Mouse (Mus musculus) cerebellum, adult 2 months (tissue): ENCODE data around the gene Srpk2. TPM values are rescaled to one million over a fixed set of nuclear protein-coding genes. Genes with fewer than 3 reads are reported as not detected.
A peak's percentile ranks its signal among the peaks of the same experiment; 100 is the strongest.
"Not testable (repeated sequence)": the region's sequence is repeated elsewhere in the genome, so short reads cannot be mapped to it uniquely, and the experiment has no call there.

Source experiments
- DNase-seq, 2 experiments: peaks; one replicate each; pipeline ENCODE4 v3.0.0; 2021
- H3K27ac ChIP-seq: fragments of 200-500 bp; 2 replicates; pipeline ENCODE4 v1.5.1; 2012; ENCODE audit warnings: low read length, control low read depth, inconsistent platforms; ENCODE audit not compliant: insufficient read depth
- H3K27me3 ChIP-seq: fragments of 200-500 bp; 2 replicates; pipeline ENCODE4 v1.6.1; 2012; ENCODE audit warnings: inconsistent platforms, mild to moderate bottlenecking, low read length, moderate library complexity; ENCODE audit not compliant: control insufficient read depth, insufficient read depth
- H3K4me1 ChIP-seq: fragments of 200-500 bp; 2 replicates; pipeline ENCODE4 v1.6.1; 2011; ENCODE audit warnings: low read length; ENCODE audit not compliant: control insufficient read depth, insufficient read depth
- H3K4me3 ChIP-seq: fragments of 200-500 bp; replicated peaks from 2 replicates; pipeline ENCODE3; 2011; ENCODE audit warnings: mild to moderate bottlenecking, low read depth, low read length, control low read depth; ENCODE audit not compliant: insufficient read depth
- CTCF ChIP-seq: fragments of 200-500 bp; IDR thresholded peaks from 2 replicates; pipeline ENCODE4 v1.5.1; 2011; ENCODE audit warnings: low read depth, mild to moderate bottlenecking, control low read depth, low read length, moderate library complexity, borderline replicate concordance; ENCODE audit not compliant: insufficient read depth
- POLR2A ChIP-seq: fragments of 200-500 bp; IDR thresholded peaks from 2 replicates; pipeline ENCODE4 v1.6.1; 2011; ENCODE audit warnings: low read length, control low read depth, borderline replicate concordance; ENCODE audit not compliant: insufficient read depth
- WGBS: fragments of 180-500 bp; shearing (Covaris S2); methylation state at CpG from one replicate; pipeline ENCODE4 v1.1.7; 2018; 5-methylcytosine and 5-hydroxymethylcytosine counted together
- polyA plus RNA-seq: library from polyadenylated mRNA; depleted of rRNA; stranded (reverse); fragments of >200 nt; gene quantifications from 2 replicates; pipeline ENCODE4 v1.2.3, GENCODE M21; 2012; rRNA removed

The Srpk2 gene
- polyA plus RNA-seq: 71.3 and 72.3 TPM in 2 replicates

DNA sequence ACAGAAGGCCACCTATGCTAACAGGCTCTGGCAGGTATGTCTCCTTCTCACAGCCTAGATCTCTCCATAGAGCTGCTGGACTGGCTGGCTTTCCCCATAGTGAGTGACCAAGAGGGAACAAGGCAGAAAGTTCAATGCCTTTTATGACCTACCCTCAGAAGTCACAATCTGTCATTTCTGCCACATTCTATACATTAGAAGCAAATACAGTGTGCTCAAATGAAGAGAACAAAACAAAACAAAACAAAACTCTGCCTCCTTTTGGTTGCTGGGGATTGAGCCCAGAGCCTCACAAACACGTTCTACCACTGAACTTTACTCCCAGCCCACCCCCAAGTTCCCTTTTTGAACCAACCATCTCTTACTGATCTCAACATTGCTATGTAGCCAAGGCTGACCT is at the start of gene Srpk2:
Srpk2 (minus strand) TSS at position 101 of the 400 bp plus-strand sequence.
- no peak for TF ChIP-seq POLR2A
- no peak for TF ChIP-seq CTCF
- Histone ChIP-seq H3K27ac (no peak within 1 kb of the TSS), H3K27me3 (no peaks in the 10 kb centered on the region), H3K4me1 (no peaks in the 10 kb centered on the region), H3K4me3 (no peak within 1 kb of the TSS)
- no peak for DNase-seq
- 81% methylated on average over 1 of the region's 1 CpGs for WGBS

DNA sequence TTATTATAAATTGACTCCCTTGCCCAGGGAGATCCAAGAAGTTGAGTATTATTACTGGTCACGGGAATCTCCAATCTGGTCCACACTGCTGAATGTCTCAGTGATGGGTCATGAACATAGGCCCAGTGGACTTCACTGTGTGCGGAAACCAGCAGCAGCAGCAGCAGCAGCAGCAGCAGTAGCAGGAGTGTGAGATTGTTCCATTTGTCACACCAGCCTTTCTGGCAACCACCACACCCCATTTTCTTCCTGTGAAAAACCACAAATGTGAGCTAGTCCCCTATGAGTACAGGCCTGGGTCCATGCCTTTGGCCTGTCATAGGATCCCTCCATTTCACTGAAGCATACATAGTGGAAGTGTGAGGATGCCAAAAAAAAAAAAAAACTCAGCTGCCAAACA is 37.5 kb upstream of the Srpk2 start:
- H3K4me1 ChIP-seq: no peaks in the 10 kb centered on the region
- no peak for DNase-seq
- no peaks in the 10 kb centered on the region for H3K27me3 ChIP-seq
- no peak for TF ChIP-seq CTCF
- TF ChIP-seq POLR2A: no peak
- no peak overlapping the region for H3K4me3 ChIP-seq
- H3K27ac ChIP-seq: no peak overlapping the region
- WGBS: 94% methylated on average over 2 of the region's 2 CpGs

DNA sequence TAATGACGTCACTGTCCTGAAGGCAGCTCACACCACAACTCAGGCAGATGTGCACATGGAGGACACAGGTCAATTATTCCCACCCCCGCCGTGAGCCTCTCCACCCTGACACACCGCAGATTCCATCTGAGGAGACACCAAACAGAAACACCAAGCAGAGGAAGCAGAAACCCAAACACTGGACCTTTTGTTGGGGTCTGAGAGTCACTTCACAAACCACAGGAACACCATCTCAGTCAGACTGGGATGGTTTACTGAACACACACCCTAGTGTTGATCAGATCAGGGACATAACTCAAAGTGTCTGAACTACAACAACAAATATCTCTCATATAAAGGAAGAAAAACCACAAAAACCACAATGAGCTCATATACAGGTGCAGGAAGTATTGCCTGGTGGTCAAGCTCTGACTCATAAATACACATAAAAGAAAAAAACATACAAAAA is 34.5 kb upstream of the Srpk2 start:
- no peak overlapping the region for H3K4me3 ChIP-seq
- DNase-seq: no peak
- H3K27me3 ChIP-seq: no peaks in the 10 kb centered on the region
- WGBS: 77% methylated on average over 4 of the region's 4 CpGs
- no peaks in the 10 kb centered on the region for H3K4me1 ChIP-seq
- TF ChIP-seq POLR2A (no peak), CTCF (no peak)
- H3K27ac ChIP-seq: no peak overlapping the region

DNA sequence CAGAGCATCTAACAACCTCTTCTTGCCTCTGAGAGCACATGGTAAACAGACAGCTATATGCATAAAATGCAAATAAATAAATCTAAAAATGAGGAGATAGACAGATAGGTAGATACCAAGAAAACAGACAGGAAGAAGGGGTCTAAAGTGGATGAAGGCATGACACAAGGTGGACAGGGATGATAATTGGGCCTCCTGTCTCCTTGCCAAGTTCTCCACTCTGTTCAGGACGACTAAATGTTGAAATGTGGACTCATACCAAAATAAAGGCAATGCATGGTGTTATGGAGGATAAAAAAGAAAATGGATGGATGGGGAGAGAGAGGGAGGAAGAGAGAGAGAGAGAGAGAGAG is 33.7 kb upstream of the Srpk2 start:
- DNase-seq: no peak
- H3K4me1 ChIP-seq: no peaks in the 10 kb centered on the region
- no peak overlapping the region for H3K4me3 ChIP-seq
- H3K27ac ChIP-seq: no peak overlapping the region
- 38% methylated on average over 1 of the region's 1 CpGs for WGBS
- H3K27me3 ChIP-seq: no peaks in the 10 kb centered on the region
- TF ChIP-seq POLR2A (no peak), CTCF (no peak)

DNA sequence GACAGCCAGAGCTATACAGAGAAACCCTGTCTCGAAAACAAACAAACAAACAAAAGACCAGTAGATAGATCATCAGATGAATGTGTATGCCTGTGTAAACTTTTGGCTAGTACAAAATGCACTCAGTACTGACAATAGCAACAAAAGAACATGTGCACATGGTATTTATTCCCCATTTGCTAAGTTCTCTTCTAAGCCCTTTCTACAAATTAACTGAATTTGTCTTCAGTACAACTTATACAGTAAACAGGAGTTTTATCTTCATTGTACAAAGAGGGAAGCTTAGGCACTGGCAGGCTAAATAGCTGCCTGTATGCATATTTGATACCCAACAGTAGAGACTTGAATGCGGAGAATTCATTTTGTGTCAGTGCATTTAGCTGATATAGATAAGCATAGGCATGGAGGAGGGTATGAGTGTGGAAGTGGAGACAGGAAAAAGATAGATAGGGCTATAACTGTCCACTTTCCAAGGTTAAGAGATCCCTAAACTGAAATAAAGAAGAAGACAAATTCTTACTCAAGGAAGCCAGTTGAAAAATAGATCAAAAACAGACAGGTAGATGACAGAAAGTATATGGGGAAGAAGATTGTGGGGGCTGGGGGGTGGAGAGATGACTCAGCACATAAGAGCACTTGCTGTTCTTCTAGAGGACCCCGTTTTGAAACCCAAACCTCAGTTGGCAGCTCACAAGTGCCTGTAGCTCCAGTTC is 33.2 kb upstream of the Srpk2 start:
- H3K4me3 ChIP-seq: no peak overlapping the region
- H3K27ac ChIP-seq: no peak overlapping the region
- TF ChIP-seq CTCF (no peak), POLR2A (no peak)
- 69% methylated on average over 3 of the region's 3 CpGs for WGBS
- no peaks in the 10 kb centered on the region for H3K27me3 ChIP-seq
- no peak for DNase-seq
- H3K4me1 ChIP-seq: no peaks in the 10 kb centered on the region

DNA sequence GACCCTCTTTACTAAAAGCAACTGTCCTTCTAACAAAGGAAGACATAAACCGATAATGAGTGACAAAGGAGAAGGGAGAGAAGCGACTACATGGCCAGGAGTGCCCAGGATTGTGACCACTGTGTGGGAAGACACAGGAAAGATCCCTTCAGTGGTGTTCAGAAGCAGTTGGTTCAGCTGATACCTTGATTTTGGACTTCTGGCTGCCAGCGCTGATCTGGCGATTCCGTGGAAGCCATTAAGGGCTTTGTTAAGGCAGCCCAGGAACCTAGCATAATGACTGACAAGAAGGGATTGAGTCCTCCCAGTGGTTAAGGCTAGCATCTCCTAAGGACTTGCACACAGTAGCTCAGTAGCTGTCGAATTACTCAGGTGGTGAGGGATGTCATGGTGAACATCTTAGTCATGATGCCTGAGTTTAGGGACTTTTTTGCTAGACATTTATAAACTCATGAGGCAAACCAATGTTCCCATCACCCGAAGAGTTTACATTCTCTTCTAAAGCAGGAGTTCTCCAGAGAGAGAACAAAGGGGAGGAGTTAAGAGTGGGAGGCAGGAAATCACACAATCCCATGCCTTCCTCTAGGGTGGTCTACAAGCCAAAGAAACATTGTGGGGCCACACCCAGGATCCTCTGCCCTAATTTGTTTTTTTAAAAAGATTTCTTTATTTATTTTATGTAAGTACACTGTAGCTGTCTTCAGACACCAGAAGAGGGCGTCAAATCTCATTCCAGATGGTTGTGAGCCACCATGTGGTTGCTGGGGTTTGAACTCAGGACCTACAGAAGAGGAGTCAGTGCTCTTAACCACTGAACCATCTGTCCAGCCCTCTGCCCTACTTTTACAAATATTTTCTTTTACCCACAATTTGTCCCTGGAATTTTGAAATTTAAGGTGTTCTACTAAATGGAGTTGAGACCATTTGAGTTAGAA is 29.3 kb upstream of the Srpk2 start:
- no peak for DNase-seq
- Histone ChIP-seq H3K27ac (no peak overlapping the region), H3K4me3 (no peak overlapping the region), H3K27me3 (no peaks in the 10 kb centered on the region), H3K4me1 (no peaks in the 10 kb centered on the region)
- WGBS: 89% methylated on average over 8 of the region's 8 CpGs
- TF ChIP-seq POLR2A (no peak), CTCF (no peak)

DNA sequence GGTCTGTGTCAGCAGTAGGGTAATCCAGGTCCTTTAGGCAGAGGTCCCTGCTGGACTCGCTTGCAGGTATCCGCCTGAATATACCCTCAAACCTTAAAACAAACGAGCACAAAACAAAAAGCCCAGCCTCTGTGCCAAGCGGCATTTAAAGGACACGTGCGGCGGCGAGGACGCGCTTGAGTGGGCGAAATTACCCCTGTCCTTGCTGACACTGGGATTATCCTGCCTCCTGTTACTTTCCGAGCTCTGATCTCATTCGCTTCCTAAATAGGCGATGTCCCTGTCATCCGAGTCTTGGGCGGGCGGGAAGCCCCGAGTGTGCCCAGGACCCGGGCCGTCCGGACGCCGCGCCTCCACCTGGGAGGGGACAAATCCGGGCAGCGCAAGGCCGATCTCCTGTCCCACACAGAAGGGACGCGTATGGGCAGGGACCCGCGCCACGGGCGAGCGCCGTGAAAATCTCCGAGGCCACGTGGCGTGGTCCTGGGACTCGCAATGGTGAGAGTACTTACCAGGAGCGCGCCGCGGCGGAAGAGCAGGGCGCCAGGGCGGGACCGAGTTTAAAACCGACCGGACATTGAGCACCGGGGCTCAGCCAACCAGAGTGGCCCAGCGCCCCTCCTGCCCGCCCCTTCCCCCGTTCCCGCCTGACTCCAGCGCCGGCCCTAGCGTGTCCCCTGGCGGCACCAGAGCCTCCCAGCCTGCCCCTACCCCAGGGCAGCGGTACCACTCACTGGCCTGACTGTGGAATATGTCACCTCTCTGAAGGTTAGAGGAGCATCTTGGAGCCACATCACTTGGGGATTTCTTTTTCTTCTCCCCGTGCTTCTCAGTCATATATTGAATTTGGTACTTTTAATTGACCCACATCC is 27.9 kb upstream of the Srpk2 start:
- peak overlapping the region; percentile 64 for H3K4me3 ChIP-seq
- WGBS: 2% methylated on average over 60 of the region's 60 CpGs
- H3K4me1 ChIP-seq: no peaks in the 10 kb centered on the region
- peak; percentile 76 to 79 for DNase-seq
- H3K27me3 ChIP-seq: no peaks in the 10 kb centered on the region
- TF ChIP-seq CTCF: no peak
- TF ChIP-seq POLR2A: no peak
- no peak overlapping the region for H3K27ac ChIP-seq

DNA sequence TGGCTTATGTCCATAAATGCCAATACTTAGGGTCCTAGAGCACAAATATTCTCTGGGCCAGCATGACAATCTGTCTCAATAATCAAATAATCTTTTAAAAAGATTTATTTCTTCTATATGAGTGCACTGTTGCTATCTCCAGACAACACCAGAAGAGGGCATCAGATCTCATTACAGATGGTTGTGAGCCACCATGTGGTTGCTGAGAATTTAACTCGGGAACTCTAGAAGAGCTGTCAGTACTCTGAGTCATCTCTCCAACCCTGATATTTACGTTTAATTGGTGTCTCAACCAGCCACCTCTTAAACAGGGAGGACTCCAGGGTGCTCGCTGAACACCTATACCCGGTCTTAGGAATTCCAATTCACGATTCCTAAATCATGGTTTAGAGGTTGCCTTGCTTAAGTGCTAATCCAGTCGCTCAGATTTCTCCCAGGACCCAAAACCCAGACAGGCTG is 27.3 kb upstream of the Srpk2 start:
- H3K27me3 ChIP-seq, H3K4me1 ChIP-seq, H3K27ac ChIP-seq: not testable (repeated sequence)
- peak; percentile 27 to 47 for DNase-seq
- 20% methylated on average over 6 of the region's 6 CpGs for WGBS
- peak overlapping the region; percentile 58 for H3K4me3 ChIP-seq
